Mouse (Mus musculus): ENCODE results near the gene Zfp870.
"Not testable (repeated sequence)": the region's sequence is repeated elsewhere in the genome, so short reads cannot be mapped to it uniquely, and the experiment has no call there.

The Zfp870 gene

GRCm38 (mm10) chr17:32867266-32867665, 24.2 kb downstream of the Zfp870 start:
- not testable (repeated sequence) for DNase-seq

- DNase-seq: not testable (repeated sequence)
Observed at GRCm38 (mm10) chr17:32856713-32857112, 34.7 kb downstream of the Zfp870 start.

DNA sequence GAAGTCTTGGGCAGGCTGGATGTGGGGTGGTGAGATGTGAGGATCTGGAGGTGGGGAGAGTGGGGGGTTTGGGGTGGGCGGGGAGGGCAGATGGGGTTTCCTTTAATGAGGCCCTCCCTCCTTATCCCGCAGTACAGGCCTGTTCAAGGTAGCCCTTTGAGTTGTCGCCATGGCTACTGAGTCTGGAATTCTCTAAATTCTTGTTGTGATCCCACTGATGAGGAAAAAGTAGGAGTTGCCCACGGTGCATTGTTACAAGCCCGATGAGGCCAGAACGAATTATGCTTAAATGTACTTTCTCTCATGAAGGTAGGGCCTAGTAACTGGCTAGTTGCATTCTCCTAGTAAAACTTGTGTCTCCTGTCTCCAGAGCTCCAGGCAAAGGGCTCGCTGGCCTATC, 39.9 kb downstream of the Zfp870 start:
- DNase-seq: no peak

DNA sequence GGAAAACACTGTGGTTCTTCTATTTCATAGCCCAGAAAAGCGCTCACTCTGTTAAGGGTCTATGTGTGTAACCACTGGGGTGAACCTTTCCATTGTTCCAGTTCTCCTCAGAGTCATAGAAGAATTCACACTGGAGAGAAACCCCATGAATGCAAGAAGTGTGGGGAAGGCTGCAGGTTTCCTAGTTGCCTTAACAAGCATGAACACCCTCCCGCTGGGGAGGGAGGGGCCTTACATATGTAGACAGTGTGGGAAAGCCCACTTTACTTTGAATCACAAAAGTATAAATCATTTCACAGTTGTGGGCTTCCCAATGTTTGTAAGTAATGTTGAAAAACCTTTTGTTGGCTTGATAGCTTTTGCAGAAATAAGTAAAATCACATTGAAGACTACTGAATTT, 50.1 kb downstream of the Zfp870 start:
- no peak for DNase-seq

- no peak for DNase-seq
Observed at GRCm38 (mm10) chr17:32839083-32839802, 52.2 kb downstream of the Zfp870 start.

- DNase-seq: no peak
Observed at GRCm38 (mm10) chr17:32830418-32830782, 61.0 kb downstream of the Zfp870 start.

GRCm38 (mm10) chr17:32829540-32830417, 61.7 kb downstream of the Zfp870 start, which contains the start of gene Zfp799:
Gene Zfp799 (minus strand): TSS chr17:32830261.
- peak; percentile 71 to 79 for DNase-seq

Data from cerebellum, postnatal 36 days (tissue).